Mouse (Mus musculus): ENCODE results near the gene Parp8. TPM values are rescaled to one million over a fixed set of nuclear protein-coding genes. Genes with fewer than 3 reads are reported as not detected.

Parp8 gene
- polyA plus RNA-seq, 1 experiment from 2014 or later = 2.2 TPM

GRCm38 (mm10) chr13:116991560-116991959 is 33.8 kb downstream of the Parp8 start:
- Histone ChIP-seq H3K9ac (replicated peaks) (no peak overlapping the region), H3K27ac (ENCODE audit: low read depth) (no peak overlapping the region), H3K4me2 (ENCODE audit: low read depth, low read length) (no peak overlapping the region), H3K4me3 (ENCODE audit: low read depth, low read length) (no peak overlapping the region), H3K36me3 (replicated peaks; ENCODE audit: insufficient read depth, low read length) (no peaks in the 10 kb centered on the region), H3K27me3 (ENCODE audit: insufficient read depth, low read length) (no peaks in the 10 kb centered on the region), H3K4me1 (ENCODE audit: insufficient read depth) (no peaks in the 10 kb centered on the region), H3K9me3 (ENCODE audit: low read length) (no peaks in the 10 kb centered on the region)
- no peak for DNase-seq
- 81% methylated on average over 7 of the region's 7 CpGs for WGBS (ENCODE audit: insufficient replicate concordance)
- TF ChIP-seq EP300 (IDR thresholded peaks at IDR 0.05; ENCODE audit: low read depth) = no peak
- no peak for TF ChIP-seq CTCF (IDR thresholded peaks at IDR 0.05; ENCODE audit: low read depth)
- ATAC-seq = no peak

- WGBS (ENCODE audit: insufficient replicate concordance) = 74% methylated on average over 4 of the region's 4 CpGs
- H3K4me3 ChIP-seq (ENCODE audit: low read depth, low read length) = no peak overlapping the region
- no peaks in the 10 kb centered on the region for H3K9me3 ChIP-seq (ENCODE audit: low read length)
- DNase-seq (no peak), ATAC-seq (no peak)
- no peaks in the 10 kb centered on the region for H3K36me3 ChIP-seq (replicated peaks; ENCODE audit: insufficient read depth, low read length)
- TF ChIP-seq CTCF (IDR thresholded peaks at IDR 0.05; ENCODE audit: low read depth) = no peak
- no peak for TF ChIP-seq EP300 (IDR thresholded peaks at IDR 0.05; ENCODE audit: low read depth)
- no peak overlapping the region for H3K9ac ChIP-seq (replicated peaks)
- no peak overlapping the region for H3K4me2 ChIP-seq (ENCODE audit: low read depth, low read length)
- H3K27me3 ChIP-seq (ENCODE audit: insufficient read depth, low read length) = no peaks in the 10 kb centered on the region
- H3K4me1 ChIP-seq (ENCODE audit: insufficient read depth) = no peaks in the 10 kb centered on the region
- H3K27ac ChIP-seq (ENCODE audit: low read depth) = no peak overlapping the region
Observed at GRCm38 (mm10) chr13:116990327-116990726, 35.0 kb downstream of the Parp8 start.

- H3K27me3 ChIP-seq (ENCODE audit: insufficient read depth, low read length) = no peaks in the 10 kb centered on the region
- no peak overlapping the region for H3K4me2 ChIP-seq (ENCODE audit: low read depth, low read length)
- no peaks in the 10 kb centered on the region for H3K4me1 ChIP-seq (ENCODE audit: insufficient read depth)
- 62% methylated on average over 2 of the region's 2 CpGs for WGBS (ENCODE audit: insufficient replicate concordance)
- DNase-seq (no peak), ATAC-seq (no peak)
- no peaks in the 10 kb centered on the region for H3K9me3 ChIP-seq (ENCODE audit: low read length)
- no peaks in the 10 kb centered on the region for H3K36me3 ChIP-seq (replicated peaks; ENCODE audit: insufficient read depth, low read length)
- no peak overlapping the region for H3K27ac ChIP-seq (ENCODE audit: low read depth)
- TF ChIP-seq EP300 (IDR thresholded peaks at IDR 0.05; ENCODE audit: low read depth) = no peak
- no peak for TF ChIP-seq CTCF (IDR thresholded peaks at IDR 0.05; ENCODE audit: low read depth)
- H3K9ac ChIP-seq (replicated peaks) = no peak overlapping the region
- no peak overlapping the region for H3K4me3 ChIP-seq (ENCODE audit: low read depth, low read length)
Observed at GRCm38 (mm10) chr13:116988706-116989105, 36.6 kb downstream of the Parp8 start.

- TF ChIP-seq EP300 (IDR thresholded peaks at IDR 0.05; ENCODE audit: low read depth) (no peak), CTCF (IDR thresholded peaks at IDR 0.05; ENCODE audit: low read depth) (no peak)
- no peak overlapping the region for H3K27ac ChIP-seq (ENCODE audit: low read depth)
- no peaks in the 10 kb centered on the region for H3K9me3 ChIP-seq (ENCODE audit: low read length)
- no peak overlapping the region for H3K9ac ChIP-seq (replicated peaks)
- WGBS (ENCODE audit: insufficient replicate concordance) = 58% methylated on average over 7 of the region's 7 CpGs
- H3K4me1 ChIP-seq (ENCODE audit: insufficient read depth) = no peaks in the 10 kb centered on the region
- no peak overlapping the region for H3K4me3 ChIP-seq (ENCODE audit: low read depth, low read length)
- no peak overlapping the region for H3K4me2 ChIP-seq (ENCODE audit: low read depth, low read length)
- H3K36me3 ChIP-seq (replicated peaks; ENCODE audit: insufficient read depth, low read length) = no peaks in the 10 kb centered on the region
- no peaks in the 10 kb centered on the region for H3K27me3 ChIP-seq (ENCODE audit: insufficient read depth, low read length)
- no peak for DNase-seq
- no peak for ATAC-seq
Observed at GRCm38 (mm10) chr13:116988208-116988607, 37.1 kb downstream of the Parp8 start.

- no peak overlapping the region for H3K9ac ChIP-seq (replicated peaks)
- no peaks in the 10 kb centered on the region for H3K36me3 ChIP-seq (replicated peaks; ENCODE audit: insufficient read depth, low read length)
- H3K4me1 ChIP-seq (ENCODE audit: insufficient read depth) = no peaks in the 10 kb centered on the region
- H3K27me3 ChIP-seq (ENCODE audit: insufficient read depth, low read length) = no peaks in the 10 kb centered on the region
- H3K27ac ChIP-seq (ENCODE audit: low read depth) = no peak overlapping the region
- WGBS (ENCODE audit: insufficient replicate concordance) = 47% methylated on average over 3 of the region's 3 CpGs
- no peak for TF ChIP-seq EP300 (IDR thresholded peaks at IDR 0.05; ENCODE audit: low read depth)
- no peak for TF ChIP-seq CTCF (IDR thresholded peaks at IDR 0.05; ENCODE audit: low read depth)
- DNase-seq (no peak), ATAC-seq (no peak)
- H3K4me2 ChIP-seq (ENCODE audit: low read depth, low read length) = no peak overlapping the region
- H3K9me3 ChIP-seq (ENCODE audit: low read length) = no peaks in the 10 kb centered on the region
- H3K4me3 ChIP-seq (ENCODE audit: low read depth, low read length) = no peak overlapping the region
Observed at GRCm38 (mm10) chr13:116987284-116987683, 38.1 kb downstream of the Parp8 start.

GRCm38 (mm10) chr13:116986658-116987057 is 38.7 kb downstream of the Parp8 start:
- H3K36me3 ChIP-seq (replicated peaks; ENCODE audit: insufficient read depth, low read length) = no peaks in the 10 kb centered on the region
- no peak for DNase-seq
- no peak overlapping the region for H3K4me3 ChIP-seq (ENCODE audit: low read depth, low read length)
- H3K27me3 ChIP-seq (ENCODE audit: insufficient read depth, low read length) = no peaks in the 10 kb centered on the region
- H3K27ac ChIP-seq (ENCODE audit: low read depth) = no peak overlapping the region
- no peaks in the 10 kb centered on the region for H3K4me1 ChIP-seq (ENCODE audit: insufficient read depth)
- H3K9ac ChIP-seq (replicated peaks) = no peak overlapping the region
- TF ChIP-seq EP300 (IDR thresholded peaks at IDR 0.05; ENCODE audit: low read depth) = no peak
- TF ChIP-seq CTCF (IDR thresholded peaks at IDR 0.05; ENCODE audit: low read depth) = no peak
- no peak for ATAC-seq
- H3K9me3 ChIP-seq (ENCODE audit: low read length) = no peaks in the 10 kb centered on the region
- 79% methylated on average over 7 of the region's 7 CpGs for WGBS (ENCODE audit: insufficient replicate concordance)
- H3K4me2 ChIP-seq (ENCODE audit: low read depth, low read length) = no peak overlapping the region
